Mouse (Mus musculus): ENCODE results near the gene Mok.
A peak's percentile ranks its signal among the peaks of the same experiment; 100 is the strongest.
"Not testable (repeated sequence)": the region's sequence is repeated elsewhere in the genome, so short reads cannot be mapped to it uniquely, and the experiment has no call there.

Mok gene

DNA sequence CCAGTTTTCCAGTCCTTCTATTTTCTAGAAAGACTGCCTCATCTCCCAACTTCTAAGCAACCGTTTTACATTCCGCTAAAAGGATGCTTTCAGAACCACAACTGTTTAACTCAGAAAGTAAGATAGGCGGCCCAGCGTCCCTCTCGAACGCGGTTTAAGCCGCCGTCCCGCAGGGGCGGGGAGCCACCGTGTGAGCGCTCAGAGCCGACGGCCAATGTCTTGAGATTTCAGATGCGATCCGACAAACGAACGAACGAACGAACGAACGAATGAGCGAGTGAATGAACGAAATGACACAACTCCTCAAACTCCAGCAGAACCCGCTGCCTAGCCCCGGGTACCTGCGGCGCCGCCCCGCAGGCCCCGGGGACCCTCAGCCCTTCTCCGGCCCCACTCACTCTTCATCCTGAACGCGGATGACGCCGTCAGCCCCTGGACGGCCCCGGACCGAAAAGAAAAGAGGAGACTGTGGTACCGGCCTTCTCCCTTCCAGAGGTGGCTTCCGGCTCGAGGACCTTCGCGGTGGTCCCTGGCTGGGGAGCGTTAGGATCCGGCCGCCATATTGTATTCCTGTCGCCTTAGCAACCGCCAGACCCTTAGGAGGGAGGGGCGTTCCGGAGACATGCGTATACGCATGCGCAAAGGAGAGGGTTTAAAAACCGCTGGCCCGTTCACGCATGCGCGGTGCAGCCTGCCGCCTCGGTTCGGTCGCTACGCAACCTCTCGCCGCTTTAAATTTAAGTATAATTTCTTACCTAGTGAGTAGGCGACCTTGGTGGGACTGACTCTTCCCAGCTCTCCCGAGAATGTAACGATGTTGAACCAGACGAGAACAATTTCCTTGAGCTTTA, at the start of gene Mok:
Gene Mok (minus strand): TSS at position 592 of the 851 bp plus-strand sequence.
- peak; percentile 95 for DNase-seq (ENCODE audit: low spot score)

GRCm38 (mm10) chr12:110889036-110890020, 48.6 kb upstream of the Mok start, which contains the start of the genes Cinp and Tecpr2:
TSS of gene Cinp (minus strand) at chr12:110889145.
TSS of gene Tecpr2 (plus strand) at chr12:110889264.
- DNase-seq (ENCODE audit: low spot score): peak; percentile 97

- DNase-seq (ENCODE audit: low spot score): no peak
These were observed 47.9 kb upstream of the Mok start for GRCm38 (mm10) chr12:110888606-110889005.

GRCm38 (mm10) chr12:110888106-110888505, 47.4 kb upstream of the Mok start:
- no peak for DNase-seq (ENCODE audit: low spot score)

- no peak for DNase-seq (ENCODE audit: low spot score)
These were observed 44.5 kb upstream of the Mok start for GRCm38 (mm10) chr12:110885251-110885650.

GRCm38 (mm10) chr12:110882291-110882690, 41.6 kb upstream of the Mok start:
- DNase-seq (ENCODE audit: low spot score): no peak

DNA sequence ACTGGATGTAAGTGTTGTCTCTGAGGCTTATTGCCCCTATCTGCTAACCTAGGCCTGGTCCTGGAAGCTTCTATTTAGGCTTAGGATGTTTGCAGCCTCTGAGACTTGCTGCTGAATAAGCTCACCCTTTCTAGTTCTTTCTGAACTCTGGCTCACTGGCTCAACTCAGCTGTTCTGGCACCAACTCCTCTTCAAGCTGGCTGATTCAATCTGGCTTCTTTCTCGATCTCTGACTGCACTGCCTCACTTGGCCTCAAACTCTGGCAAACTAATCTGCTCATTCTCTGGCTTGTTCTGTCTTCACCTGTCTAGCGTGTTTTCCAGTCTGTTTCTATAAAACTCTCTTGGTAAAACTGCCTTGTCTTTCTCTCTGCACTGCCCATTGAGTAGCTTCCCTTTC, 34.6 kb upstream of the Mok start:
- DNase-seq (ENCODE audit: low spot score): no peak

DNA sequence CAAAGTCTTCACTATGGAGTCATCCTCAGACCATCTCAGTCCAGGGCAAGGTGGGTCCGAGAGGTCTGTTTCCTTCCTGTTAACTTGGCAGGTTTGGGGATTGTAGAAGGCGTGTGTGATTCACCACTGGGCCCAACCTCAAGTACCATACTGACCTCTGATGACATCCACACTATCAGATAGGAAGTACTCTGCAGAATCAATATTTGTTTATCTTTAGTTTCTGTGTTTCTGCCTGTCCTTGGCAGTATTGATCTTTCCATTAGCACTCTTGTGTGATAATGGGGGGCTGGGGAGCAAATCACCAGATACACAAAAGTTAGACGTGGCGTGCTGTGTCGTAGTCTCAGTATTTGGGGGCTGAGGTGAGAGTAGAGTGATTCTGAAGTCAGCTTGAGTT, 30.5 kb upstream of the Mok start:
- DNase-seq (ENCODE audit: low spot score): no peak

DNA sequence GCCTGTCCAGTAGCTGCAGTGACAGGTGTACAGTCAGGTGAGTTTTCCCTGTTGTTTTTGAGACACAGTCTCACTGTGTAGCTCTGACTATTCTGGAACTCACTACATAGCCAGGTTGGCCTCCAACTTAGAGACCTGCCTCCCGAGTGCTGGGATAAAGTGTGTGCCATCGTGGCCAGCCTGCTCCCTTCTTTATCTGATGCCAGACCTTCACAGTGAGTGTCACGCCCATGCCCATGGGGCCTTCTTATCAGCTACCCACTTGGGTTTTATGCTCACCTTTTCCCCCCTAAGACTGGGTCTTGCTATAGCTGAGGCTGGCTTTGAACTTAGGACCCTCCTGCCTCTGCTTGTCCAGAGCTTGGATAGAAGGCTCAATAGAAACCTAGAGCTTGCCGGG, 29.4 kb upstream of the Mok start:
- no peak for DNase-seq (ENCODE audit: low spot score)

DNA sequence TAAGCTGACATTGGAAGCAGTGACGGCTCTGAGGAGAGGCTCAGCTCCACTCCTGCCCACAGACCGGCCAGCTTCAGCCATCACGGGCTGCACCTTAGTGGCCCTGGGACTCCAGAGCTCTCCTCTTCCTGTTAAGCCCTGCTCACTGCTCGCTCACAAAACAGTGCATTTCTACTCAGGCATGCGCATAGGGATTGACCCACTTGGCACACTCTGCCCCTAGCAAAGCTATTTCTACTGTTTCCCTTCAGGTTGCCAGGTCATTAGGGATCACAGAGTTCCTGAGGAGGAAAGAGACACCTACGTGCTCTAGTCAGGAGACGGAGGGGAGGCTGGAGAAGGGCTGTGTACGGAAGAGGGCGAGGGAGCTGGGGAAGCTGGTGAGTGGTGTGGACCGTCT, 25.2 kb upstream of the Mok start:
- no peak for DNase-seq (ENCODE audit: low spot score)

- DNase-seq (ENCODE audit: low spot score): no peak
These were observed 24.8 kb upstream of the Mok start for GRCm38 (mm10) chr12:110865571-110865970.

DNA sequence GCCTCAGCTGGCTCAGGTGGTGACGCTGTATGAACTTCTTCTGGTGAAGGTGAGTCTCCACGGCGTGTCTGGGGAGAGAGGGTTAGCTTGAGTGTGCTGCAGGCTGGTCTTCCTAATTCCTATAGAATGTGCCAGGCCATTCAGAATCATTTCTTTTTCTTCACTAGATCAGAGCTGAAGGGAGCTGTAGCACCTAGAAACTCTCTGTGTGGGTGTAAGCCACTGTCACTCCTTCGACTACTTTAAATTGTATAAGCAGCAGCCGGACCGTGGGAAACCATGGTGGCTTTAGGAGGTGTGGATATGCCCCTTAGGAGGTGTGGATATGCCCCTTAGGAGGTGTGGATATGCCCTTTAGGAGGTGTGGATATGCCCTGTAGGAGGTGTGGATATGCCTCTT, 23.3 kb upstream of the Mok start:
- DNase-seq (ENCODE audit: low spot score): no peak

DNA sequence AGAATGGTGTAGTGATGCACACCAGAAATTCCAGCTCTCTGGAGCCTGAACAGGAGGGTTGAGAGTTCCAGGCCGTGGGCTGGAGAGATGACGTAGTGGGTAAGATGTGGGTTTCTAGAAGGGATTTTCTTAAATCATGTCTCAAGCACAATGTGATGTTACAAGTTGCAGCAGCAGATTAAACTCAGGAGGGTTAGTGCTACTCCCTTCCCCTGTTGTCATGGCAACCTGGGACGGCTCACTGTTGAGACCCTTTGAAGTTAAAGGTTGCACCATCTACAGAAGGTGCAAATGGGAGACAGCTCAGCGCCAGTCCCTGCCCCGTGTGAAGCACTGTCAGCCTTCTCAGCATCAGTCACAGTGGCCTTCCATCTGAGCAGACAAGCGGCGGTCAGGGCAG, 20.5 kb upstream of the Mok start:
- DNase-seq (ENCODE audit: low spot score): no peak

GRCm38 (mm10) chr12:110860293-110860692, 19.6 kb upstream of the Mok start:
- DNase-seq (ENCODE audit: low spot score): no peak

GRCm38 (mm10) chr12:110858681-110859080, 17.9 kb upstream of the Mok start:
- not testable (repeated sequence) for DNase-seq (ENCODE audit: low spot score)

DNA sequence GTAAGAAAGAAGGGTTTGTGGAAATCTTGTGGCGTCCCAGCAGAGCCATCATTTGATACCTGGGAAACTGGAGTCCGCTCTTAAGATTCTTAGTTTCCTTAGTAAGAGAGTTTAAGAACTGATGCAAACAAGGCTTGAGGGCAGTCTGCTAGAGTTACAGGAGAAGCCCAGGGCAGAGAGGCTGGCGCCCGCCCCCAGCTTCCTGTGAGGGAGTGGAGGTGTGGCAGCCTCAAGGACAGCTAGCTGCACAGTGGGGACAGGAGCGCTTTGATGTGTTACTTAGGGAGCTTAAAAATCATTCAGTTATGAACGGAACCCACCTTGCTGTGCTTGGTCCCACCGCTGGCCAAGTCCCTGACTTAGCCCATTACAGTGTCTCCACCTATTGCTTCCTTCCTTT, 16.5 kb upstream of the Mok start:
- no peak for DNase-seq (ENCODE audit: low spot score)

GRCm38 (mm10) chr12:110854786-110855737, 14.3 kb upstream of the Mok start:
- DNase-seq (ENCODE audit: low spot score): no peak

DNA sequence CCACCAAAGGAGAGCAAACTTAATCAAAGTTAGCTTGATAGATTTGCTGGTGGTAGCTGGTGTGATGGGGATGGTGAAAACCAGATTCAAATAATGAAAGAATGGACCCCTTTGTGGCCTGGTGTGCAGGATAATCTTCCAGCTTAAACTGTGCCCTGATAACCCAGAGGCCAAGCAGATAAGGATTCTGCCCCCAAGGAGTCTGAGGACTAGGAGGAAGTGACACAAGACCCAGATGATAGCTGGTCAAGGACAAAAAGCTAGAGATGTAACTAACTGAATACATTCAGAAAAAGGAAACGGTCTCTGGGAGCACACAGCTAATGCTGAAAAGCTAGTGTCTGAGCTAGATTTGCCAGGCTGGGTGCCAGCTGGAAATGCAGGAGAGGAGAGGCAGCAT, 11.2 kb upstream of the Mok start:
- DNase-seq (ENCODE audit: low spot score): no peak

GRCm38 (mm10) chr12:110851414-110851813, 10.7 kb upstream of the Mok start:
- DNase-seq (ENCODE audit: low spot score): no peak

- DNase-seq (ENCODE audit: low spot score): no peak
These were observed 10.2 kb upstream of the Mok start for GRCm38 (mm10) chr12:110850929-110851256.

DNA sequence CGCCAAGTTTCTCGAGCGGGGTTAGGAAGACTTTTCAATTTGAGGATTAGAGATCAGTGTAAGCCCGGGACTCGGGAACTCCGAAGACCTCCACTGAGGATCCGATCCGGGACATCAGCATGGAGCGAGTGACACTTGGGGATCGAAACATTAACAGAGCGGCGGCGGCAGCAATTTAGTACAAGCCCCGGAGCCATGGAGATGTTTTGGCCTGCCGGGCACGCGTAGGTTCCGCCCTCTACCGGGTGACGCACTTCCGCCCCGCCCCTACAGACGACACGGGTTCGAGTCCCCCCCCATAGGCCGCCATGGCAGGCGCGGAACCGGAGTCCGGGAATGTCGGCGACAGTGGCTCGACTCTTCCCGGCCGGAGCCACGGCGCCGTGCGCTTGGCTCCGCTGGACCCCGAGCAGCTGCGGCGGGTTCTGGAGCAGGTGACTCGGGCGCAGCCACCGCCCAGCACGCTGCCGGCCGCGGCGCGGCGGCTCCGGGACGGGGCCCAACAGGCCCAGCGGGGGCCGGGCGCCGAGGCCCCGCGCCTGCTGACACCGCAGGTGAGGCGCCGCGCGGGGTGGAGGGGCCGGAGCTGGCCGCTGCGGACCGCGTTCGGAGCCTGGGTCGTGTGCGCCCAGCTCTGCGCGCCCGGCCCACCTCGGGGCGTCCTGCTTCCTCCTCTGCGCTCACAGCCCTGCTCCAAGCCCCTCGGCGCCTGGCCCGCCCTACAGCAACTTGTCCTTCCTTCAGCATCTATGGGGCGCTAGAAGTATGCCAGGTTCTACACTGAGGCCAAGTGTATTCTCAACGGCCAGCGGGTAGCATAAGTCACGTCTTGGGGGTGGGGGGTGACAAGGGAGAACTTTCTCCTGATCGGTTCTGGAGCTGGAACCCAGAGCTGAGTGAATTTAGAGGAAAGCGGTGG, 9.5 kb upstream of the Mok start, which contains the start of gene Zfp839:
Gene Zfp839 (plus strand): TSS at position 244 of the 919 bp plus-strand sequence.
- DNase-seq (ENCODE audit: low spot score): peak; percentile 88
